Mouse (Mus musculus) neural tube, embryonic 12.5 days (tissue): ENCODE results near the gene Atp5l. TPM values are rescaled to one million over a fixed set of nuclear protein-coding genes. Genes with fewer than 3 reads are reported as not detected.
"Not testable (repeated sequence)": the region's sequence is repeated elsewhere in the genome, so short reads cannot be mapped to it uniquely, and the experiment has no call there.

ENCODE experiments used
- ATAC-seq: fragments of 200-750 bp; cut with Nextera tagmentation; 2 replicates; pipeline ENCODE4 v1.8.0; 2017; ENCODE audit warnings: low read depth, mild to moderate bottlenecking, moderate TSS enrichment, moderate library complexity; ENCODE audit not compliant: low FRiP score
- H3K27ac ChIP-seq: fragments of 300-500 bp; sonication (generic); 2 replicates; pipeline ENCODE4 v1.5.1; 2016
- H3K27me3 ChIP-seq: fragments of 300-500 bp; sonication (generic); replicated peaks from 2 replicates; pipeline ENCODE4 v1.6.1; 2016; ENCODE audit warnings: mild to moderate bottlenecking
- H3K36me3 ChIP-seq: fragments of 300-500 bp; sonication (generic); 2 replicates; pipeline ENCODE4 v1.6.1; 2016; ENCODE audit warnings: mild to moderate bottlenecking
- H3K4me1 ChIP-seq: fragments of 300-500 bp; sonication (generic); 2 replicates; pipeline ENCODE4 v1.6.1; 2016
- H3K4me2 ChIP-seq: fragments of 300-500 bp; sonication (generic); replicated peaks from 2 replicates; pipeline ENCODE4 v1.6.1; 2016; ENCODE audit warnings: mild to moderate bottlenecking
- H3K4me3 ChIP-seq: fragments of 300-500 bp; sonication (generic); 2 replicates; pipeline ENCODE4 v1.5.1; 2016
- H3K9ac ChIP-seq: fragments of 300-500 bp; sonication (generic); 2 replicates; pipeline ENCODE4 v1.6.1; 2016; ENCODE audit warnings: mild to moderate bottlenecking
- H3K9me3 ChIP-seq: fragments of 300-500 bp; sonication (generic); 2 replicates; pipeline ENCODE4 v1.6.1; 2016; ENCODE audit warnings: mild to moderate bottlenecking
- WGBS: fragments of 180-500 bp; shearing (Covaris S2); methylation state at CpG from one replicate; pipeline ENCODE4 v1.1.7; 2016; 5-methylcytosine and 5-hydroxymethylcytosine counted together
- polyA plus RNA-seq: library from polyadenylated mRNA; unstranded; fragments of >200 nt; fragmentation: Nextera tagmentation; extraction: Ambion mirVana; gene quantifications from 2 replicates; pipeline ENCODE4 v1.2.1, GENCODE M21; 2016

The Atp5l gene
- polyA plus RNA-seq, result 602 and 611 TPM in 2 replicates

GRCm38 (mm10) chr9:44920374-44921122 lies at the start of gene Atp5l:
Gene Atp5l, minus strand, starts transcription at chr9:44920742.
- peaks cover under 1% of the 10 kb centered on the region; the same call in 1 of the 2 replicates for H3K36me3 ChIP-seq
- ATAC-seq, result peak; percentile 83
- peaks cover 5% of the 10 kb centered on the region for H3K4me1 ChIP-seq
- under 1% methylated on average over 48 of the region's 48 CpGs for WGBS
- H3K9ac ChIP-seq, result peak within 1 kb of the TSS; percentile 92
- peak within 1 kb of the TSS; percentile 97 for H3K4me3 ChIP-seq
- no peaks in the 10 kb centered on the region for H3K27me3 ChIP-seq
- peak within 1 kb of the TSS; percentile 91 for H3K4me2 ChIP-seq
- H3K9me3 ChIP-seq, result no peaks in the 10 kb centered on the region
- peak within 1 kb of the TSS; percentile 43; the same call in 1 of the 2 replicates for H3K27ac ChIP-seq

DNA sequence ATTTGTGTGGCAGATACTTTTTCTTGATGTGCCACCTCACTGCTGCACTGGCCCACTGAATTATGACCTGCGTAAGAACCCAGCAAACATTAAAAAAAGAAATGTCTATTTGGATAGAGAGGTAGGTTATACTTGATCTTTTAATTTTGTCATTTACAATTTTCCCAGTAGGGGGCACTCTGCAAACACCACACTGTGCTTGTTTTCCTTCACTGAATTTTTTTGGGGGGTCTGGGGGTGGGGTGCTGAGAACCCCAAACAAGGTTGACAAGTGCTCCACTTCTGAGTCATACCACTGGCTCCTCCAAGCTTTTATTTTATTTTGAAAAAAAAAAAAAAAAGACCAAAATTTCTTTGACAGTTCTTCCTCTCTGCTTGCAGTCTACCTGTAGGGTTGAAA lies 48.9 kb upstream of the Atp5l start:
- H3K36me3 ChIP-seq, result no peaks in the 10 kb centered on the region
- 0 out of 2 replicates have a peak, but pooled peaks cover 3% of the 10 kb centered on the region for H3K27me3 ChIP-seq
- no peak overlapping the region for H3K27ac ChIP-seq
- no peak for ATAC-seq
- peaks cover 9% of the 10 kb centered on the region for H3K4me1 ChIP-seq
- WGBS, result 76% methylated on average over 1 of the region's 1 CpGs
- H3K4me3 ChIP-seq, result no peak overlapping the region
- H3K9ac ChIP-seq, result no peak overlapping the region
- no peaks in the 10 kb centered on the region for H3K9me3 ChIP-seq
- H3K4me2 ChIP-seq, result no peak overlapping the region

- not testable (repeated sequence) for H3K36me3 ChIP-seq, H3K27me3 ChIP-seq, ATAC-seq, H3K4me2 ChIP-seq, H3K4me3 ChIP-seq, H3K9me3 ChIP-seq, H3K9ac ChIP-seq, H3K27ac ChIP-seq
- peaks cover 14% of the 10 kb centered on the region for H3K4me1 ChIP-seq
- WGBS, result 87% methylated on average over 5 of the region's 5 CpGs
Observed at GRCm38 (mm10) chr9:44967763-44968162, 47.2 kb upstream of the Atp5l start.

- 24% methylated on average over 3 of the region's 3 CpGs for WGBS
- no peaks in the 10 kb centered on the region for H3K9me3 ChIP-seq
- no peak overlapping the region for H3K4me3 ChIP-seq
- peaks cover 12% of the 10 kb centered on the region for H3K36me3 ChIP-seq
- H3K27me3 ChIP-seq, result 0 out of 2 replicates have a peak, but pooled peaks cover 3% of the 10 kb centered on the region
- H3K4me2 ChIP-seq, result no peak overlapping the region
- no peak overlapping the region for H3K9ac ChIP-seq
- H3K4me1 ChIP-seq, result peaks cover 14% of the 10 kb centered on the region
- no peak overlapping the region for H3K27ac ChIP-seq
- no peak for ATAC-seq
Observed at GRCm38 (mm10) chr9:44966815-44967242, 46.3 kb upstream of the Atp5l start.

GRCm38 (mm10) chr9:44965833-44966466 lies 45.4 kb upstream of the Atp5l start:
- Histone ChIP-seq H3K4me1 (peaks cover 14% of the 10 kb centered on the region), H3K9ac (peak overlapping the region; percentile 40; the same call in 1 of the 2 replicates), H3K4me3 (peak overlapping the region; percentile 76), H3K27ac (no peak overlapping the region), H3K36me3 (peaks cover 16% of the 10 kb centered on the region), H3K9me3 (no peaks in the 10 kb centered on the region), H3K27me3 (0 out of 2 replicates have a peak, but pooled peaks cover 3% of the 10 kb centered on the region), H3K4me2 (peak overlapping the region; percentile 70)
- peak; percentile 73 for ATAC-seq
- 13% methylated on average over 10 of the region's 10 CpGs for WGBS

DNA sequence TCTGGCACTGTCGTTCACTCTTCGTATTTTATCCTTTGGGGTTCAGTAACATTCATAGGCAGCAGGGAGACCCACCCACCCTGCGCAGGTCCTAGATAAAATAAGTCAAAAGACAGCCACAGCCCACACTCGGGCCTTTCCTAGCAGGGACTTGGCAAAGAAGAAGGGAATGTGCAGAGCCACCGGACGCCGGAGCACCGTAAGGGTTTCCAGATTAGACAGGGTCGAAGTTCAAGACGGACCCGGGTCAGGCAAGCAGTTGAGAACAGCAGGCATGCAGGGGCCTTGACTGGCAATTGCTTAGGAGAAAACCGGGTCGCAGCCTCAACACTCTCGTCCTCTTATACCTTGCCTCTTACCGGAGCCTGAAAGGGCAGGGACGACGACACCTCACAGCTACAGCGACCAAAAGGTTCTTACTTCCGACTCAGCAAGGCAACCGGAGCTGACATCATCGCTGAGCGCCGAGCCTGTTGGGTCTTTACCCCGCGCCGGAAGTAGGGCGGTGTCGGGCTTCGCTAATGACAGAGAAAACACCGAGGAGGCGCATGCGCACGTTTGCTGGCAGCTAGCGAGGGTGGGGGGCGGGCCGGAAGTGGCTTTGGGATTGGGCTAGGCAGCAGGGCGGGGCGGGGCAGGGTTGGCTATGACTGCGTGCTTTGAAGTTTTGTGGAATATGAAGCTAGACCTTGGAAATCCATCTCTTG lies 44.7 kb upstream of the Atp5l start, which contains the start of gene Ube4a:
TSS of gene Ube4a (minus strand) at position 475 of the 707 bp plus-strand sequence.
- ATAC-seq, result peak; percentile 97
- Histone ChIP-seq H3K36me3 (peaks cover 16% of the 10 kb centered on the region), H3K4me3 (peak within 1 kb of the TSS; percentile 76), H3K27me3 (0 out of 2 replicates have a peak, but pooled peaks cover under 1% of the 10 kb centered on the region), H3K9me3 (no peaks in the 10 kb centered on the region), H3K4me2 (peak within 1 kb of the TSS; percentile 70), H3K4me1 (peaks cover 14% of the 10 kb centered on the region), H3K9ac (peak within 1 kb of the TSS; percentile 72), H3K27ac (no peak within 1 kb of the TSS)
- WGBS, result under 1% methylated on average over 39 of the region's 39 CpGs

GRCm38 (mm10) chr9:44954432-44954831 lies 33.9 kb upstream of the Atp5l start:
- Histone ChIP-seq H3K27me3 (no peaks in the 10 kb centered on the region), H3K4me3 (no peak overlapping the region), H3K27ac (no peak overlapping the region), H3K4me2 (no peak overlapping the region), H3K4me1 (no peaks in the 10 kb centered on the region), H3K9me3 (no peaks in the 10 kb centered on the region), H3K9ac (no peak overlapping the region), H3K36me3 (peaks cover 81% of the 10 kb centered on the region)
- WGBS, result 95% methylated on average over 3 of the region's 3 CpGs
- no peak for ATAC-seq

DNA sequence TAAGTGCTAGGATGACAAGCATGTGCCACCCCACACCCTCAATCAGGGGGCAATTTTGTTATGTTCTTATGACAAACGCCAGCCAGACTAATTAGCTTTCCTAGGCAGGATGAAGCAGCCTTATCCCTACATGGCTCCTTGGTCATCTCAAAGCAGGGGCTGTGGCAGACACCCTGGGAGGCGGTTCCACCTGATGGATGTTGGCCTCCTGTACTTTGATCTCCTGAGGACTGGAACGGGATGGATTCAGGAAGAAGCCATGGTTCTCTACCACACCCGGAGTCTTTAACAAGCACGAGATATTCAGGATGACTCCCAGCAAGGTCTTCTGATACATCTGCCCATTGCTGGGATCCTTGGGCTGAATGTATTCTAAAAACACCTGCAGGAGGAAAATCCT lies 27.3 kb upstream of the Atp5l start:
- no peak overlapping the region for H3K27ac ChIP-seq
- H3K36me3 ChIP-seq, result peaks cover 85% of the 10 kb centered on the region

DNA sequence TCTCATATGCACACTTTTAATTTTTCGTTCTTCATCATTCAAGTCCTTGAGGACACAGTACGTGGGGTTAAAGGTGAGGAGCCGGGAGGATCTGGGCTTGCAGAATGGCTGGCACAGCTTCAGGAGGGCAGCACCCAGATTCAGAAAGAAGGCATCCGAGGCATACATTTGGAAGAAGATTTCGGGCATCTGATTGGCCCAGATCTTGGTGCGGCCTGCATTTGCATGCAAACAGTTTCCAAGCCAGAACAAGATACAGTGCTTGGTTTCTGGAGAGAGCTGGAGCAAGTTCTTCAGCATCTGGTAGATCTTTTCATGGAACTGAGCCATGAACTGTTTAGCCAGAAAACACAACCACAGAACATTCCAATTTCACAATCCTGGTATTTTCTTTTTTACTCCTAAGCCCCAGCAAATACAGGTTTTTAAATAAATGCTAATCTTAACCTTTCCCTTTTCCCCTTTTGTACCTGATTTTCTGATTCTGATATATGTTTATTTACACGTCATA lies 25.7 kb upstream of the Atp5l start:
- peaks cover 87% of the 10 kb centered on the region for H3K36me3 ChIP-seq
- H3K4me1 ChIP-seq, result no peaks in the 10 kb centered on the region
- no peak overlapping the region for H3K27ac ChIP-seq
- H3K9ac ChIP-seq, result no peak overlapping the region
- no peaks in the 10 kb centered on the region for H3K27me3 ChIP-seq
- H3K9me3 ChIP-seq, result no peaks in the 10 kb centered on the region
- ATAC-seq, result no peak
- 94% methylated on average over 7 of the region's 7 CpGs for WGBS
- H3K4me2 ChIP-seq, result no peak overlapping the region
- no peak overlapping the region for H3K4me3 ChIP-seq

More for the DNA sequence above, 27.3 kb upstream of the Atp5l start:
- Histone ChIP-seq H3K27me3 (no peaks in the 10 kb centered on the region), H3K4me3 (no peak overlapping the region), H3K4me1 (no peaks in the 10 kb centered on the region), H3K9me3 (no peaks in the 10 kb centered on the region), H3K4me2 (no peak overlapping the region), H3K9ac (no peak overlapping the region)
- no peak for ATAC-seq
- 89% methylated on average over 5 of the region's 5 CpGs for WGBS

- Histone ChIP-seq H3K9ac (no peak overlapping the region), H3K27ac (no peak overlapping the region), H3K36me3 (peaks cover 83% of the 10 kb centered on the region), H3K27me3 (no peaks in the 10 kb centered on the region), H3K4me3 (no peak overlapping the region), H3K4me1 (no peaks in the 10 kb centered on the region), H3K4me2 (no peak overlapping the region), H3K9me3 (no peaks in the 10 kb centered on the region)
- no peak for ATAC-seq
- WGBS, result 94% methylated on average over 4 of the region's 4 CpGs
Observed at GRCm38 (mm10) chr9:44942421-44942820, 21.9 kb upstream of the Atp5l start.

GRCm38 (mm10) chr9:44941756-44942155 lies 21.2 kb upstream of the Atp5l start:
- no peaks in the 10 kb centered on the region for H3K9me3 ChIP-seq
- peaks cover 83% of the 10 kb centered on the region for H3K36me3 ChIP-seq
- no peak overlapping the region for H3K4me2 ChIP-seq
- ATAC-seq, result no peak
- H3K4me1 ChIP-seq, result no peaks in the 10 kb centered on the region
- 89% methylated on average over 4 of the region's 4 CpGs for WGBS
- no peaks in the 10 kb centered on the region for H3K27me3 ChIP-seq
- H3K9ac ChIP-seq, result no peak overlapping the region
- H3K4me3 ChIP-seq, result no peak overlapping the region
- no peak overlapping the region for H3K27ac ChIP-seq

- 71% methylated on average over 2 of the region's 2 CpGs for WGBS
- peak overlapping the region; percentile 91 for H3K4me2 ChIP-seq
- H3K4me3 ChIP-seq, result no peak overlapping the region; the same call in 1 of the 2 replicates
- ATAC-seq, result no peak
- H3K36me3 ChIP-seq, result peaks cover 2% of the 10 kb centered on the region; the same call in 1 of the 2 replicates
- H3K27ac ChIP-seq, result no peak overlapping the region
- no peak overlapping the region for H3K9ac ChIP-seq
- no peaks in the 10 kb centered on the region for H3K27me3 ChIP-seq
- no peaks in the 10 kb centered on the region for H3K9me3 ChIP-seq
- H3K4me1 ChIP-seq, result peaks cover 5% of the 10 kb centered on the region
Observed at GRCm38 (mm10) chr9:44921543-44921942, 1.0 kb upstream of the Atp5l start.
